Mouse (Mus musculus): ENCODE results near the gene Sel1l2. TPM values are rescaled to one million over a fixed set of nuclear protein-coding genes. Genes with fewer than 3 reads are reported as not detected.
"Not testable (repeated sequence)": the region's sequence is repeated elsewhere in the genome, so short reads cannot be mapped to it uniquely, and the experiment has no call there.

Gene Sel1l2
- polyA plus RNA-seq, 1 experiment: not detected

GRCm38 (mm10) chr2:140215965-140216364 is 173.5 kb downstream of the Sel1l2 start:
- Histone ChIP-seq H3K4me1 (ENCODE audit: control insufficient read depth, insufficient read depth, insufficient read length) (no peaks in the 10 kb centered on the region), H3K27me3 (ENCODE audit: control insufficient read depth, insufficient read depth, low read length) (no peaks in the 10 kb centered on the region), H3K36me3 (ENCODE audit: control insufficient read depth, insufficient read depth, low read length) (no peaks in the 10 kb centered on the region), H3K4me3 (ENCODE audit: extremely low read depth, insufficient read depth, insufficient read length) (no peak overlapping the region), H3K27ac (ENCODE audit: insufficient read depth, low read length) (no peak overlapping the region)
- WGBS: 82% methylated on average over 1 of the region's 1 CpGs
- no peak for DNase-seq (ENCODE audit: low read depth in 1 of 2, low spot score in 2 of 2)
- no peak for TF ChIP-seq POLR2A (IDR thresholded peaks at IDR 0.05; ENCODE audit: low read depth, low read length)
- TF ChIP-seq CTCF (IDR thresholded peaks at IDR 0.05; ENCODE audit: extremely low read depth, insufficient read depth, insufficient read length, insufficient replicate concordance): no peak

- no peak overlapping the region for H3K27ac ChIP-seq (ENCODE audit: insufficient read depth, low read length)
- H3K4me3 ChIP-seq (ENCODE audit: extremely low read depth, insufficient read depth, insufficient read length): no peak overlapping the region
- no peaks in the 10 kb centered on the region for H3K27me3 ChIP-seq (ENCODE audit: control insufficient read depth, insufficient read depth, low read length)
- 80% methylated on average over 2 of the region's 2 CpGs for WGBS
- TF ChIP-seq POLR2A (IDR thresholded peaks at IDR 0.05; ENCODE audit: low read depth, low read length) (no peak), CTCF (IDR thresholded peaks at IDR 0.05; ENCODE audit: extremely low read depth, insufficient read depth, insufficient read length, insufficient replicate concordance) (no peak)
- no peak for DNase-seq (ENCODE audit: low read depth in 1 of 2, low spot score in 2 of 2)
- H3K36me3 ChIP-seq (ENCODE audit: control insufficient read depth, insufficient read depth, low read length): no peaks in the 10 kb centered on the region
- H3K4me1 ChIP-seq (ENCODE audit: control insufficient read depth, insufficient read depth, insufficient read length): no peaks in the 10 kb centered on the region
Measured at GRCm38 (mm10) chr2:140215415-140215814, 174.1 kb downstream of the Sel1l2 start.

DNA sequence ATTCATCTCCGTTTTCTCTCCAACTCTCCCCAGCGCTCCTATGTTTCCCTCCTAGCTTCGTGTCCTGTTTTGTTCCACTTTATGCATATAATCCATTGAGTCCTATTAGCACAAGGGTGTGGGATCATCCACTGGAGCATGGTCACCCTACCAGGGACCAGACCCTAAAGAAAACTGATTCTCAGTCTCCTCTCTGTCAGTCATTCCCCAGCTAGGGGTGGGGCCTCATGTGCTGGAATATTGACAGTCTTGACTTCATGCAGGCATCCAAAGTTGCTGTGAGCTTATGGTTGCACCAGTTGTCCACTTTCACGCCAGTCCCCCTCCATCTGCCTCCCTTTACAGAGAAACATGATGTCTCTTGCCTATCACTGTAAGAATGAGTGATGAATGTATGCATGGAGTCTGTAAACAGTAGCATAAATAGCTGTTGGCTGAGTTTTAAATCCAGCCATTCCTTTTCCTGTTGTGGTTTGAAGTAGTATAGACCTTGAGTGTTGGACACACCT is 174.9 kb downstream of the Sel1l2 start:
- Histone ChIP-seq H3K36me3 (ENCODE audit: control insufficient read depth, insufficient read depth, low read length) (no peaks in the 10 kb centered on the region), H3K27ac (ENCODE audit: insufficient read depth, low read length) (no peak overlapping the region), H3K4me3 (ENCODE audit: extremely low read depth, insufficient read depth, insufficient read length) (no peak overlapping the region), H3K4me1 (ENCODE audit: control insufficient read depth, insufficient read depth, insufficient read length) (no peaks in the 10 kb centered on the region), H3K27me3 (ENCODE audit: control insufficient read depth, insufficient read depth, low read length) (no peaks in the 10 kb centered on the region)
- DNase-seq (ENCODE audit: low read depth in 1 of 2, low spot score in 2 of 2): no peak
- TF ChIP-seq CTCF (IDR thresholded peaks at IDR 0.05; ENCODE audit: extremely low read depth, insufficient read depth, insufficient read length, insufficient replicate concordance) (no peak), POLR2A (IDR thresholded peaks at IDR 0.05; ENCODE audit: low read depth, low read length) (no peak)
- 89% methylated on average over 4 of the region's 4 CpGs for WGBS

GRCm38 (mm10) chr2:140203756-140204155 is 185.8 kb downstream of the Sel1l2 start:
- H3K36me3 ChIP-seq (ENCODE audit: control insufficient read depth, insufficient read depth, low read length): peaks cover 10% of the 10 kb centered on the region
- H3K27ac ChIP-seq (ENCODE audit: insufficient read depth, low read length): no peak overlapping the region
- no peak overlapping the region for H3K4me3 ChIP-seq (ENCODE audit: extremely low read depth, insufficient read depth, insufficient read length)
- no peak for DNase-seq (ENCODE audit: low read depth in 1 of 2, low spot score in 2 of 2)
- H3K4me1 ChIP-seq (ENCODE audit: control insufficient read depth, insufficient read depth, insufficient read length): no peaks in the 10 kb centered on the region
- 96% methylated on average over 7 of the region's 7 CpGs for WGBS
- no peaks in the 10 kb centered on the region for H3K27me3 ChIP-seq (ENCODE audit: control insufficient read depth, insufficient read depth, low read length)
- TF ChIP-seq CTCF (IDR thresholded peaks at IDR 0.05; ENCODE audit: extremely low read depth, insufficient read depth, insufficient read length, insufficient replicate concordance) (no peak), POLR2A (IDR thresholded peaks at IDR 0.05; ENCODE audit: low read depth, low read length) (no peak)

- H3K27ac ChIP-seq (ENCODE audit: insufficient read depth, low read length): no peak overlapping the region
- no peaks in the 10 kb centered on the region for H3K27me3 ChIP-seq (ENCODE audit: control insufficient read depth, insufficient read depth, low read length)
- H3K4me3 ChIP-seq (ENCODE audit: extremely low read depth, insufficient read depth, insufficient read length): no peak overlapping the region
- DNase-seq (ENCODE audit: low read depth in 1 of 2, low spot score in 2 of 2): no peak
- H3K4me1 ChIP-seq (ENCODE audit: control insufficient read depth, insufficient read depth, insufficient read length): no peaks in the 10 kb centered on the region
- 73% methylated on average over 5 of the region's 5 CpGs for WGBS
- no peak for TF ChIP-seq POLR2A (IDR thresholded peaks at IDR 0.05; ENCODE audit: low read depth, low read length)
- TF ChIP-seq CTCF (IDR thresholded peaks at IDR 0.05; ENCODE audit: extremely low read depth, insufficient read depth, insufficient read length, insufficient replicate concordance): no peak
- H3K36me3 ChIP-seq (ENCODE audit: control insufficient read depth, insufficient read depth, low read length): peaks cover 10% of the 10 kb centered on the region
Measured at GRCm38 (mm10) chr2:140202573-140202972, 186.9 kb downstream of the Sel1l2 start.

DNA sequence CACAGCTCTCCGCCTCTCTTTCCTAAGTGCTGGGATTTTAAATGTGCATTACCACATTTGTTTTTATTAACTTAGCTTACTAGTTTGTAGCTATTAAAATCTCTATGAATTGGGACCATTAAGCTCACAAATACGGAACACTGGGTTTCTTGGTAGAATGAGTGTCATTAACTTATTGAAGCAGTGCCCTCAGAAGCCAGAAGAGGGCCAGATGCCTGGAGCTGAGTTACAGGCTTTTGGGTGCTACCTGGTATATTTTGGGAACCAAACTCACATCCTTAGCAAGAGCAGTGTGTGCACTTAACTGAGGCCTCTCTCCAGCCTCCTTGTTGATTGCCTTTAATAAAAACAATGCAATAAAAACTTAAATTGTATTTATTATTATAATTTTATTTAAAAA is 188.8 kb downstream of the Sel1l2 start:
- Histone ChIP-seq H3K4me1 (ENCODE audit: control insufficient read depth, insufficient read depth, insufficient read length) (no peaks in the 10 kb centered on the region), H3K27me3 (ENCODE audit: control insufficient read depth, insufficient read depth, low read length) (no peaks in the 10 kb centered on the region), H3K36me3 (ENCODE audit: control insufficient read depth, insufficient read depth, low read length) (peaks cover 10% of the 10 kb centered on the region), H3K27ac (ENCODE audit: insufficient read depth, low read length) (no peak overlapping the region), H3K4me3 (ENCODE audit: extremely low read depth, insufficient read depth, insufficient read length) (no peak overlapping the region)
- WGBS: 91% methylated on average over 2 of the region's 2 CpGs
- DNase-seq (ENCODE audit: low read depth in 1 of 2, low spot score in 2 of 2): no peak
- no peak for TF ChIP-seq POLR2A (IDR thresholded peaks at IDR 0.05; ENCODE audit: low read depth, low read length)
- TF ChIP-seq CTCF (IDR thresholded peaks at IDR 0.05; ENCODE audit: extremely low read depth, insufficient read depth, insufficient read length, insufficient replicate concordance): no peak

DNA sequence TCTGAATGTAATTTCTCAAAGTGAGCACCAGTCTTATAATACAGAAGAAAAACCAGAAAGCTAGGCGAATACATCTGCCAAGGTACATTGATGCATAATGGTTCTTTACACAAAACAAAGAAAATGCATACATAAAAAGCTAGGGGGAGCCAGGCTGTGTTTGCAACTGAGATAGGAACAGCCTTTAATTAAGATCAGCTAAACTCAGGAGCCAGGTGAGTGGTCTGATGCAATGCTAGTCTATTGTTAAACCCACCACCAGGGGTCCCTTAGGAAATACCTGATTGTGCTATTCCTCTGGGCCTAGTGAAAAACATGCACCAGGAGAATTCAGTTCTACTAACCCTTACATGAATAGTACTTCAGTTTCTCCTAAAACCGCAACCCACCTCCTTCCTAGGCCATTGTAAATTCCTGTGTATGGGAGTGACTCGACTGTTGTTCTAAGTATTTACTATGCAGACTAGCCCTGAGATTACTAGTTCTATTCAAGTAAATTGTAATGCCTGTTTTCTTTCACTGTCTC is 203.8 kb downstream of the Sel1l2 start:
- H3K36me3 ChIP-seq (ENCODE audit: control insufficient read depth, insufficient read depth, low read length); H3K4me1 ChIP-seq (ENCODE audit: control insufficient read depth, insufficient read depth, insufficient read length); H3K27ac ChIP-seq (ENCODE audit: insufficient read depth, low read length); H3K27me3 ChIP-seq (ENCODE audit: control insufficient read depth, insufficient read depth, low read length); DNase-seq (ENCODE audit: low read depth in 1 of 2, low spot score in 2 of 2); H3K4me3 ChIP-seq (ENCODE audit: extremely low read depth, insufficient read depth, insufficient read length): not testable (repeated sequence)
- WGBS: 95% methylated on average over 3 of the region's 3 CpGs

Other genes starting within 250 kb of the Sel1l2 start
- gene Gm17374, start 237.7 kb downstream of the Sel1l2 start, polyA plus RNA-seq (2012; rRNA removed): not detected in 2 replicates
- gene Esf1, start 219.1 kb downstream of the Sel1l2 start, polyA plus RNA-seq (2012; rRNA removed): 0.39 and 0.54 TPM in 2 replicates
- gene Ndufaf5, start 219.1 kb downstream of the Sel1l2 start, polyA plus RNA-seq (2012; rRNA removed): 1.8 and 3.2 TPM in 2 replicates
- 1.0 and 2.2 TPM in 2 replicates for gene Macrod2, start 5.6 kb upstream of the Sel1l2 start, polyA plus RNA-seq (2012; rRNA removed)